Mouse (Mus musculus): ENCODE results near the gene Mtmr10. TPM values are rescaled to one million over a fixed set of nuclear protein-coding genes. Genes with fewer than 3 reads are reported as not detected.

Gene Mtmr10
- 10 to 100 TPM; 16.6 to 18.7 TPM for total RNA-seq (2021)

GRCm38 (mm10) chr7:64287414-64288091 lies at the start of gene Mtmr10:
Gene Mtmr10 (plus strand): TSS chr7:64287653.
- peak; percentile 97 for DNase-seq (ENCODE audit: extremely low spot score in 1 of 2, low spot score in 1 of 2)

DNA sequence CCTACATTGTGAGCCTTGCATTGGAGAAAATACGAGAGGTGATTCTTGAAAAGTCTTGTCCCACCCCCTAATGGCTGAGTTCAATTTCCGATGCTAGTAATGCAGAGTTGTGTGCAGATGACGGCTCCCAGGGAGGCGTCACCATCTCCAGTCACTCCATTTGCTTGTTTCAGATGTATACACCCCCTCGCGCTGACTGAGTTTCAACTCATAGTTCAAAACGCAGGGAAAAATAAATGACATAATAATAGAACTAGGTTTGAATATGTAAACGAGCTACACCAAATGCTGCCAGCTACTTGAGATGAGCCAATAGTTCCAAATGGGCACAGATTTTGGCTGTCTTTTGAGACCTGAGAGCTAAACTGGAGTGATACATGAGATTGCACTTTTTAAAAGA lies 49.7 kb upstream of the Mtmr10 start:
- no peak for DNase-seq (ENCODE audit: extremely low spot score in 1 of 2, low spot score in 1 of 2)

DNA sequence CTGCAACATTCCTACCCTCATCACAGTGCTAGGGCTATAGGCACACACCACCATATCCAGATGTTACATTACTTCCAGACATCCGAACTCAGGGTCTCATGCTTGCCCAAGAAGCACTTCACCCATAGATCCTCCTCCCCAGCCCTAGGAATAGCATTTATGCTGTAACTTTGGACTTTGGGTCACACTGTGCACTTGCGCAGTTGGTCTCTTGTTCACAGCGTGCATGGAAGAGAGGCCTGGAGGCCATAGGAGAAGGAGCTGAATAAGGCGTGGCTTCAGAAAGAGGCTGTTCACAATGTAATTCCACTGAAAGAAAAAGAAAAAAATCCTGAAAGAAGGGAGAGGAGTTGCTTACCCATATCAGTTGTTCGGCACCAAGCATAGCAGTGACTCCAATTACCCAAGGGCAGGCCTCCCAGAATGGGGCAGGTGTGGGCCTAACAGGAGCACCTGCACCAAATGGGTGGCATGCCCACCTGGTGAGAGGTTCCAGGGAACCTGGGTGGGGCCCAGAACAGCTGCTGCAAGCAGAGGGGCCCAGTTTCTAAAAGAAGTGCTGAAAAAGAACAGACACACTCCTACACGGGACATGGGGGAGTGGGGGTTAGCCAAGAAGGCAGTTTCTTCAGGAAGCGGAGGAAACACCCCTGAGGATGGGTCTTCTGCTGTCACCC lies 48.9 kb upstream of the Mtmr10 start:
- DNase-seq (ENCODE audit: extremely low spot score in 1 of 2, low spot score in 1 of 2), result no peak

DNA sequence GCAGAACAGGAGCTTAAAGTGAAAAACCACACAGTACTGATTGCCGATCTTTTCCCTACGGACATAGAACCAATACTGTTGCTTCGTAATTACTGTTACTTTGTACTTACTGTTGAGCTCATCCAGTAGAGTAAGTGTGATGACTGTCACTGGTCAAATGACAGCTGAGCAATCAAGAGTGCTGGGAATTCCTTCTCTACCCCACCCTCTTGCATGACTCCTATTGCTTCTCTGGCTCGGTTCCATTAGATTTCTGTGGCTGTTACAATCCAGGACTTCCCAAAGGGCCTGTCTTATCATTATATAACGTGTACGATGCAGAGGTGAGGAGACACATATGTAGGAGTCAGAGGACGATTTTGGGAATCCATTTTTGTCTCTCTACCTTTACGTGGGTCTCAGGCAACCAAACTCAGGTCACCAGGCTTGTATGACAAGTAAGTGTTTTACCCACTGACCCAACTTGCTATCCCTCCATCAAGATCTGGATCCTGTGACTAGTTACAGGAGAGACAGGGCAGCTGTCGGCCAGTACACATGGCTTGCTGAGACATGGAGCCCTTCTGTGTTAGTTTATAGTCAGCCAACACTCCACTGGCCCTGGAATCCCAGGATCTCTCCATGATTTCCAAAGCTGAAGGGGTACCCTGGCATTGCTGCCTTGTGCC lies 48.2 kb upstream of the Mtmr10 start:
- no peak for DNase-seq (ENCODE audit: extremely low spot score in 1 of 2, low spot score in 1 of 2)

DNA sequence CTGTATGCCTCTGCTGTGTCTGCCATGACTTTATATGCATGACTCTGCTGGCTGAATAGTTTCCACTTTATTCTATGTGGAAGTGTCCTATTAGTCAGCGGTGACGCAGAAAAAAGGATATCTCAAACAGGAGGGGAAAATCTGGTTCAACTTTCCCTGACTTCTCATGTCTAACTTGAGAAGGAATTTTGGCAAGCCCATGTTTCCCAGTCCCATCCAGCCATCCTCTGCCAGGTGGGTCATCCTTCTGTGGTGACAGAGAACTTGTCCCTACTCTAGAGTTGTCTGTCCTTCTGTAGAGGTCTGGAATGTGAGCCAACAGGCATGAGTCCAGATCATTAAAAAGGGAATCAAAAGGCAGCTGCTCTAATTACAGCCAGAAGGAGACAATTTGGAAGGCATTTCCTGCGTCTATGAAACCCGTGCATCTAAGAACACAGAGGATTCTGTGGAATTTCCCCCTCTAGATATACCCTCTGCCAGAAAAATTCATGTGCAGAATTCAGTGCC lies 47.6 kb upstream of the Mtmr10 start:
- no peak for DNase-seq (ENCODE audit: extremely low spot score in 1 of 2, low spot score in 1 of 2)

DNA sequence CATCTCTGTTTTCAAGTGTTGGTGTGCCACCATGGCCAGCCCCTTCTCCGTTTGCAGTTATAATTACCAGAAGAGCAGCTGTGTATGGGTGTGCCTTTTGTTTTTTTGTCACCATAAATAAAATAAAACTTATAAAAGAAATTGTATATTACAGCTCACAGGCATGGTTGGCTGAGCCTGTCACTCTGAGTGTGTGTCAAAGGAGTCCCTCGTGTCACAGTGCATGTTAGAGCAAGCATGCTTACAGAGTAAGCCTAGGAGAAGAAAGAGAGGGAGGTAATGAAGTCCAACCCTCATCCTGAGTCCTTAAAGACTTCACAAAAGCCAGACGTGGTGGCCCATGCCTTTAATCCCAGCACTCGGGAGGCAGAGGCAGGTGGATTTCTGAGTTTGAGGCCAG lies 45.0 kb upstream of the Mtmr10 start:
- DNase-seq (ENCODE audit: extremely low spot score in 1 of 2, low spot score in 1 of 2), result no peak

GRCm38 (mm10) chr7:64244371-64244770 lies 43.1 kb upstream of the Mtmr10 start:
- DNase-seq (ENCODE audit: extremely low spot score in 1 of 2, low spot score in 1 of 2), result no peak

- DNase-seq (ENCODE audit: extremely low spot score in 1 of 2, low spot score in 1 of 2), result no peak
These were observed 40.7 kb upstream of the Mtmr10 start for GRCm38 (mm10) chr7:64246713-64247112.

GRCm38 (mm10) chr7:64248352-64248751 lies 39.1 kb upstream of the Mtmr10 start:
- DNase-seq (ENCODE audit: extremely low spot score in 1 of 2, low spot score in 1 of 2), result no peak

DNA sequence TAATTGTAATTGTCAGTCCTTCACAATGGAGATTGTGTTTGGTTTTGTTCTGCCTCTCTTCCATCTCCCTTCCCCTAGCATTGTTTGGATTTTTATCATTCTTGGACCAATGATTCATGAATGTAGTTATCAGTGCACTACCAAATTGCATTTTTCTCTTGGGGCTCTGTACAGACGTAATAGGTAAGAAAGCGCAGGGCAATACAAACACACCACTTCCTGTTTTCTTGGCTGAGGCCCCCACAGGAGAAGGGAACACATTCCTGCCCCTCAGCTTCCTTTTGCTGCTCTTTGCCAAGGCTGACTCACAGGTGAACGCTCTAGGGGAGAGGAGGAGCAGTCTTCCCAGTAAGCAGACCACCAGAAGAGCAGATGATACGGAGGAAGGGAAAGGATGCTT lies 37.7 kb upstream of the Mtmr10 start:
- no peak for DNase-seq (ENCODE audit: extremely low spot score in 1 of 2, low spot score in 1 of 2)

GRCm38 (mm10) chr7:64250417-64250816 lies 37.0 kb upstream of the Mtmr10 start:
- DNase-seq (ENCODE audit: extremely low spot score in 1 of 2, low spot score in 1 of 2), result no peak

- DNase-seq (ENCODE audit: extremely low spot score in 1 of 2, low spot score in 1 of 2), result no peak
These were observed 33.7 kb upstream of the Mtmr10 start for GRCm38 (mm10) chr7:64253736-64254135.

DNA sequence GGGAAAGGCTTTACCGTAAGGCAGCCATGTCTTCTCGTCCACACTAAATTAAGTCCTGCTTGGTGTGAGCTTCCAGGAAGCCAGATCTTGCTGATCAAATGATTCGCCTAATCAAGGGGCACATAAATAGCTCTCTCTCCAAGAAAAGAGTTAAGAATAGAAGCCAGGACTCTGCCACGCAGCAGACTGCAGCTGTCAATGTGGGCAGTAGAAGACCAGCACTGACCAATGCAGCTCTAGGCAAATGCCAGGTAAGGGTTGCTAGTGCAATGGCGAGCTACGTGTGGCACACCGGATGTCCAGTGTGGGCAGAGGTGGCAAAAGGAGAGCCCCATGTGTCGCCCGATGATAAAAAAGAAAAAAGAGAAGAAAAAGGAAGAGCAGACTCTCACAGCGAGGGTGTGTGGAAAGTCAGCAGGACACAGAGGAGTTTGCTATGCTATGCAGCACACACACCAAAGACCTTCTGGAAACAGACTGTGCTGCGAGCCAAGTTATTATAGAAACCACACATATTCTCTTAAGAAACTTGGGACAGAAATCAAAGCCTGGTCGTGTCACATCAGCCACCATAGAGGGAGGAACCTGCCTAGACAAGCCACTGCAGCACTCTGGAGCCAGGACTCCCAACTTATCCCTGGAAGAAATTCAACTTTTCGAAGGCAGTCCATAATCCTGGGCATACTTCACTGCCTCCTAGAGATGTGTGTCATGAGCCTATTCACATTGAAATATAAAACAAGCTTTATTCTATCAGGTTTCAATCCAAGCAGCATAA lies 21.8 kb upstream of the Mtmr10 start:
- no peak for DNase-seq (ENCODE audit: extremely low spot score in 1 of 2, low spot score in 1 of 2)

GRCm38 (mm10) chr7:64266587-64266986 lies 20.9 kb upstream of the Mtmr10 start:
- no peak for DNase-seq (ENCODE audit: extremely low spot score in 1 of 2, low spot score in 1 of 2)

- no peak for DNase-seq (ENCODE audit: extremely low spot score in 1 of 2, low spot score in 1 of 2)
These were observed 15.5 kb upstream of the Mtmr10 start for GRCm38 (mm10) chr7:64271926-64272325.

- DNase-seq (ENCODE audit: extremely low spot score in 1 of 2, low spot score in 1 of 2), result no peak
These were observed 11.9 kb upstream of the Mtmr10 start for GRCm38 (mm10) chr7:64275518-64275917.

DNA sequence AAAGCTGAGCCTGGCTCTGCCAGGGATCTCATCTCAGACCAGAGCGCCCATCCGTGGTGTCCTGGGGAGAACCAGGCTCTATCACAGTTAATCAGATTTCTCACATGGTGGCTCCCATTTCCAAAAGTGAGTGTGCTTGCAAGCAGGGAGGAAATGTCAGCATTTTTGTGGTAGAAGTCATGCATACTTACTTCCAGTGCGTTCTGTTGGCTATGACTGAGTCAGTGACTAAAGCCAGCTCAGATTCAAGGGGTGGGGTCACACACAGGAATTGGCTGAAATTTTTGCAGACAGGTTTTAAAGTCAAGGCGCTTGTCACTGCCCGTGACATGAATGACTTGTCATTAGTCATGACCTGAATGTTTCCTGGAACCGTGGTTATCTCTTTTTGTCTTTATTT lies 10.5 kb upstream of the Mtmr10 start:
- DNase-seq (ENCODE audit: extremely low spot score in 1 of 2, low spot score in 1 of 2), result no peak

DNA sequence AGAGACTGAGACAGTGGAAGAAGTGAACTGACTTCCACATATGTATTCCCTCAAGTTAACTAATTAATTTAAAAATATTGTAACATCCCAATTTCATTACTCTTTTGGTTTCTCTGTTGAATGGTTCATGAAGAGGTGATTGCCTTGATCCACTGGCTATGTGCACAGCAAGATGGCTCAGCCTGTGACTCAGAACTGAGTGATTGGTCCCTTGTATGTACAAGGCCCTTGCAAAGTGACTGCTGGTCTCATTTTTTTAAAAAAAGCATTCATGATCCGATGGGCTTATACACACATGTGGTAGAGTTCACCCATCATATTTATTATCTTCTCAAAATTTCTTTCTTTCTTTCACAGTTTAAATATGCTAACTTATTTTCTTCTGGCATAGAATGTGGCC lies 8.9 kb upstream of the Mtmr10 start:
- no peak for DNase-seq (ENCODE audit: extremely low spot score in 1 of 2, low spot score in 1 of 2)

DNA sequence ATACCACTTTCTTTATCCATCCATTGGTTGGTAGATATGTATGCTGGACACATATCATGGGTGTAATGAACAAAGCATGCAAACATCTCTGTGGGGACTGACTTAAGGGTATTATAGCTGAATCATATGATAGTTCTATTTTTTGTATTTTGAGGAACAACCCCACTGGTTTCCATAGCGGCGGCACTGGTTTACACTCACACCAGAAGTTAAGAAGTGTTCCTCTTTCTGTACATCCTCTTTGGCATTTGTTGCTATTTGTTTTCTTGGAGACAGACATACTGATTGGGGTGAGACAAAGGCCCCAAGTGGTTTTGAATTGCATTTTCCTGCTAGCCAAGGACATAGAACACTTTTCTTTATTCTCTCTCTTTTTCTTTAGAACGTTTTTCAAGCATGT lies 7.9 kb upstream of the Mtmr10 start:
- no peak for DNase-seq (ENCODE audit: extremely low spot score in 1 of 2, low spot score in 1 of 2)

DNA sequence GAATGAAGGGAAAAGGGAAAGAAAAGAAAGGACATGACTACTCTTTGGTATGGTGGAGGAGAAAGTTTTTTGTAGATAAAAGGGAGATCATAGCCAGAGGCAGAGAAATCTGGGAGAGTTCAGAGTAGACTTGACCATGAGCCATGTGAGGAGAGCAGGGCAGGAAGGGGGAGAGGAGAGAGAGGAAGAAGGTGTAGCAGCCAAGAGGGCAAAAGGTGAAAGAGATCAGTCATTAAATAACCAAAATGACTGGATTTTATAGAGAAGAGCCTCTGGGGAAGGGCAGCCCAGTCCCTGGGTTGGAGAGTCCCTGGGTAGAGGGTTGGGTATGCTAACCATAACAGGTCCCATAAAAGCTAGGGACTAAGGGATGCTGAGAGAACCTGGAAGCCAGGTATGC lies 887 bp upstream of the Mtmr10 start:
- no peak for DNase-seq (ENCODE audit: extremely low spot score in 1 of 2, low spot score in 1 of 2)

DNA sequence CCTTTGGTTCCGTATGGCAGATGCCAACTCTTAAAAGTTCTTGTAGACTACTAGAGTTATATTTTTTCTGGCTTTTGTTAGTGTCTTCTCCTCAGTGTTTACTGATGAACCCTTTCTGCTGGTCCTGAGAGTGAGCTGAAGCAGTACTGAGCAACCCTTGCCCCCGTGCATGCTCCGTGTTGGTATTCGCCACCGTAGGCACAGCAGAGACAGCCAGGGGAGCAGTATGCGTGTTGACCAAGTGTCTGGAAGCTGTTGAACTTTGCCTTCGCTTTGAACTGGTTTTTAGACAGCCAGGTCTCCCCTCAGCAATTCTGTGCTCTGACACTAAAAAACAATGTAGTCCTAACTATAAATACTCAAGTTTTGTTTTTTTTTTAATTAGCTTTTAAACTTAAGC lies 2.0 kb downstream of the Mtmr10 start:
- DNase-seq (ENCODE audit: extremely low spot score in 1 of 2, low spot score in 1 of 2), result no peak

Data from layer of hippocampus, postnatal 25 days (tissue).